Mouse (Mus musculus) Patski (cell line): ENCODE measurements at regions not wholly inside any gene's neighbourhood (a gene's known extent, or its start where the extent isn't known, plus 50 kb on each side); places are given as distances from the start of the nearest gene placed in this dataset.

Experiments used
- ATAC-seq: fragments of 100-300 bp; one replicate; pipeline ENCODE4 v1.8.0; 2021
- CTCF ChIA-PET: fragments of 350-600 bp; sonication (Branson Sonifier 250); formaldehyde crosslinking; loops from one replicate; lab custom pipeline; 2022; ENCODE audit warnings: inconsistent platforms; lab: Charles Lee
- POLR2A ChIA-PET: fragments of 350-600 bp; sonication (Branson Sonifier 250); formaldehyde crosslinking; loops from one replicate; lab custom pipeline; 2022; ENCODE audit warnings: antibody characterized with exemption, inconsistent platforms; lab: Charles Lee
- DNase-seq: peaks from one replicate; pipeline ENCODE4 v3.0.0-alpha.2; 2011; ENCODE audit warnings: low read depth, low spot score
- H3K27me3 ChIP-seq: fragments of 371-371 bp; one replicate; pipeline ENCODE4 v1.5.1; 2021
- CTCF ChIP-seq: fragments of 100-300 bp; IDR thresholded peaks from one replicate; pipeline ENCODE4 v1.5.1; 2021
- in situ Hi-C: fragments of 300-500 bp; cut with MboI; formaldehyde crosslinking; loops from 3 replicates; pipeline ENCODE4 v1.11.1; 2018; ENCODE audit warnings: low pct_unique_long_range_greater_than_20kb, mixed read lengths

DNA sequence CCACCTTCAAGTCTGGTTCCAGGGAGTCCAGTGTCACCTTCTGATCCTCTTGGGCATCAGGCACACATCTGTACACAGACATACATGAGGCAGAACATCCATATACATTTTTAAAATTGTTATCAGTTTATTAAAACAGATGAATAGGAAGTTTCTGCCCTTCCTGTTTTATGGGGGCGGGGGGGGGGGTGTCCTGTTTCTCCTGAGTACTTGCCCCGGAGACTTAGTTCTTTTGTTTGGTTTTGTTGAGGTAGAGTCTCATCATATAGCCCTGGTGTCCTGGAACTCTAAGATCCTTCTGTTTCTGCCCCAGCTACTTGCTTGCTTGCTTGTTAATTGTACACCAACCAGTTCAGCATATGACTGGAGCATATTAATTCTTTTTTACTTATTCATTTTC is 85.0 kb upstream of the Xpo1 start:
- ChIA-PET CTCF (no interaction called here), POLR2A (no interaction called here)
- no peak for ATAC-seq
- no peak for TF ChIP-seq CTCF
- in situ Hi-C loops = no loop called here
- H3K27me3 ChIP-seq = peaks cover 36% of the 10 kb centered on the region
- DNase-seq = no peak

- H3K27me3 ChIP-seq = peaks cover 31% of the 10 kb centered on the region
- ChIA-PET CTCF (interaction anchor here (0.9 to 1.2 kb wide), 2 partner anchors 11 to 55 kb away, joined by 3 to 4 read pairs; no protein-coding TSS in a partner anchor), POLR2A (no interaction called here)
- in situ Hi-C loops = no loop called here
- DNase-seq (no peak), ATAC-seq (no peak)
- TF ChIP-seq CTCF = no peak
Observed at GRCm38 (mm10) chr11:23171760-23172159, 84.1 kb upstream of the Xpo1 start.

- ATAC-seq (no peak), DNase-seq (no peak)
- in situ Hi-C loops = no loop called here
- POLR2A ChIA-PET = no interaction called here
- TF ChIP-seq CTCF = no peak
- peaks cover 9% of the 10 kb centered on the region for H3K27me3 ChIP-seq
- CTCF ChIA-PET = no interaction called here
Observed at GRCm38 (mm10) chr11:23181647-23182046, 74.2 kb upstream of the Xpo1 start.

DNA sequence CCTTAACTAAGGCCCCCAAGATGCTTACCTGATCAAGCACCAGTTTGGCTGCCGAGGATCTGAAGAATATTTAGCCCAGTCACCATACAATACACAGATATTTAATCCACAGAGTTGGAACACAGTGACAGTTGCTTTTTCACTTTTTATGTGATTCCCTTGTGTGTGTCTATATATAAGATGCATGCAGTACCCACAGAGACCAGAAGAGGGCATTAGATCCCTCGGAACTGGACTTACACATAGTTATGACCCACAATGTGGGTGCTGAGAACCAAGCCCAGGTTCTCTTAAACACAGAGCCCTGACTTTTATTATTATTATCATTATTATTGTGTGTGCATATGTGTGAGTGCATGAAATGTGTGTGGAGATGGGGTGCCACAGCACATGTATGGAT is 70.6 kb upstream of the Xpo1 start:
- H3K27me3 ChIP-seq = peaks cover 9% of the 10 kb centered on the region
- in situ Hi-C loops = no loop called here
- ATAC-seq (no peak), DNase-seq (no peak)
- POLR2A ChIA-PET = no interaction called here
- CTCF ChIA-PET = no interaction called here
- TF ChIP-seq CTCF = peak; percentile 26

DNA sequence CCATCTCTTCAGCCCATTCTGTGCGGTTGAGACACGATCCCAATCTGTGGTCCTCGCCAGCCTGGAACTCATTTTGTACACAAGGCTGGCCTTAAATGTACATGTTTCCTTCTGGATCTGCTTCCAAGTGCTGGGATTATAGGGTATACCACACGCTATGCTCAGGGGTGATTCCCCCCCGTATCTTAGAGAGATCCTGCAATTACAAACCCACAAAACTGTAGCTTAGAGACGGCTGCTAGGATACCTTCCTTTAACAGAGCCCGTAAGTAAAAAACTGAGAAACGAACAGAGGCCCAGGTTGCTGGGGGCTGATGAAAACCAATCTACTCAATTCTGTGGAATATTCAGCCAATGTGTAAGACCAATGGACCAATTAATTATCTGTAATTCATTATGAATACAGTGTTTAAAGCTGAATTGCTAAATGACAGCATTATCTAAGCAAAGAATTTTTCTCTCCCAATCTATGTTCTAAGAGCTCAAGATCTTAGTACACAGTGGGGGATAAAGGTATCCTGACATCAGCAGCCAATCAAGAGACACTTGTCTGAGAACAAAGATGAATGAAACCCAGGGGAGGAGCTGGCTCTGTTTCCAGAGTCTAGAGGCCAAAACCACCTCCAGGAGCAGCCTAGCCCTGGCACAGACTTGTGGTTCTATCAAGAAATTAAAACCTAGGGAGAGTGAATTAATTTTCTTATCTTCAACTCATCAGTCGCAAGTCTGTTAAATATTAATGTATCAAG is 54.0 kb upstream of the Xpo1 start:
- no peak for DNase-seq

GRCm38 (mm10) chr11:23203566-23203965 is 52.3 kb upstream of the Xpo1 start:
- in situ Hi-C loops = no loop called here
- TF ChIP-seq CTCF = no peak
- ATAC-seq (no peak), DNase-seq (no peak)
- peaks cover 27% of the 10 kb centered on the region for H3K27me3 ChIP-seq
- ChIA-PET CTCF (no interaction called here), POLR2A (no interaction called here)

More for the DNA sequence above, 54.0 kb upstream of the Xpo1 start:
- ChIA-PET POLR2A (no interaction called here), CTCF (no interaction called here)
- no peak for ATAC-seq
- H3K27me3 ChIP-seq = peaks cover 24% of the 10 kb centered on the region
- in situ Hi-C loops = no loop called here
- no peak for TF ChIP-seq CTCF

DNA sequence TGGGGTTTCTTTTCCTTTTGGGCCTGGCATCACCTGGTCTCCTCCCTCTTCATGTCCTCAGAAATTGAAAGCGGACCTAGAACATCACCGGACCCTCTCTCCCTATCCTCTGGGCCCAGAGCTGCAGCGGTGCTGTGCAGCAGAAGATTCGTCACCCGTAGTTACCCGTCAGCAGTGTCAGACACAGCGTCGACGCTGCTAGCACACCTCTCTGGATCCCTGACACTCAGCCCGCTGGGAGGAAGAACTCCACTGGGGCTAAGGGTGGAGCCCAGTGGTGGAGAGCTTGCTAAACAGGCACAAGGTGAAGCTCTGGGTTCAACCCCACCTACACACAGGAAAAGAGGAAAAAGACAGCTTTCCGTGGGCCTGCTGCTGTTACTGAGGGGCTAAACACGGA is 51.8 kb upstream of the Xpo1 start:
- CTCF ChIA-PET = interaction anchor here (0.9 kb wide), 1 partner anchor 10 kb away, joined by 3 read pairs; no protein-coding TSS in a partner anchor
- peaks cover 23% of the 10 kb centered on the region for H3K27me3 ChIP-seq
- TF ChIP-seq CTCF = no peak
- in situ Hi-C loops = no loop called here
- POLR2A ChIA-PET = no interaction called here
- ATAC-seq (no peak), DNase-seq (no peak)
